Mouse (Mus musculus): ENCODE measurements around the gene Wnt10b. TPM values are rescaled to one million over a fixed set of nuclear protein-coding genes. Genes with fewer than 3 reads are reported as not detected.

The Wnt10b gene
- polyA plus RNA-seq, 1 experiment from 2014 or later = 0.10 TPM

DNA sequence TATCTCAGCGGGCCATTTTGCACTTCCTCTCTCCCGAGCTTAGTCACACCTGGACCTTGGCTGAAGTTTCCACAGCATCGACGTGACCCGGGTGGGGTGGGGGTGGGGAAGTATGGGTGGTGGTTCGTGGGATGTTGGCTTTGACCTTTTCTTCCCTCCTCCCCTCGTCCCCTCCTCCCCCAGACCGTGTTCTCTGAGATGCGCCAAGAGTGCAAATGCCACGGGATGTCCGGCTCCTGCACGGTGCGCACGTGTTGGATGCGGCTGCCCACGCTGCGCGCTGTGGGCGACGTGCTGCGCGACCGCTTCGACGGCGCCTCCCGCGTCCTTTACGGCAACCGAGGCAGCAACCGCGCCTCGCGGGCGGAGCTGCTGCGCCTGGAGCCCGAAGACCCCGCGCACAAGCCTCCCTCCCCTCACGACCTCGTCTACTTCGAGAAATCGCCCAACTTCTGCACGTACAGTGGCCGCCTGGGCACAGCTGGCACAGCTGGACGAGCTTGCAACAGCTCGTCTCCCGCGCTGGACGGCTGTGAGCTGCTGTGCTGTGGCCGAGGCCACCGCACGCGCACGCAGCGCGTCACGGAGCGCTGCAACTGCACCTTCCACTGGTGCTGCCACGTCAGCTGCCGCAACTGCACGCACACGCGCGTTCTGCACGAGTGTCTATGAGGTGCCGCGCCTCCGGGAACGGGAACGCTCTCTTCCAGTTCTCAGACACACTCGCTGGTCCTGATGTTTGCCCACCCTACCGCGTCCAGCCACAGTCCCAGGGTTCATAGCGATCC, 14.5 kb upstream of the Wnt10b start:
- Histone ChIP-seq H3K9me3 (no peaks in the 10 kb centered on the region), H3K4me3 (peak overlapping the region; percentile 16; the same call in 1 of the 2 replicates), H3K27ac (no peak overlapping the region), H3K4me2 (peak overlapping the region; percentile 39; the same call in 1 of the 2 replicates), H3K36me3 (no peaks in the 10 kb centered on the region), H3K27me3 (peaks cover 99% of the 10 kb centered on the region), H3K4me1 (peaks cover 32% of the 10 kb centered on the region), H3K9ac (no peak overlapping the region)
- no peak for ATAC-seq (ENCODE audit: borderline replicate concordance, extremely low read depth, low FRiP score, low TSS enrichment)
- 2% methylated on average over 70 of the region's 75 CpGs for WGBS

GRCm38 (mm10) chr15:98791771-98792170, 13.8 kb upstream of the Wnt10b start:
- ATAC-seq (ENCODE audit: borderline replicate concordance, extremely low read depth, low FRiP score, low TSS enrichment) = no peak
- H3K36me3 ChIP-seq = no peaks in the 10 kb centered on the region
- H3K9ac ChIP-seq = no peak overlapping the region
- H3K27ac ChIP-seq = no peak overlapping the region
- no peak overlapping the region for H3K4me2 ChIP-seq
- WGBS = 1% methylated on average over 23 of the region's 23 CpGs
- H3K4me3 ChIP-seq = no peak overlapping the region
- no peaks in the 10 kb centered on the region for H3K9me3 ChIP-seq
- H3K27me3 ChIP-seq = peaks cover 100% of the 10 kb centered on the region
- H3K4me1 ChIP-seq = peaks cover 32% of the 10 kb centered on the region

GRCm38 (mm10) chr15:98791221-98791620, 13.3 kb upstream of the Wnt10b start:
- Histone ChIP-seq H3K4me2 (peak overlapping the region; percentile 29), H3K4me1 (peaks cover 32% of the 10 kb centered on the region), H3K4me3 (peak overlapping the region; percentile 17), H3K27me3 (peaks cover 100% of the 10 kb centered on the region), H3K9me3 (no peaks in the 10 kb centered on the region), H3K27ac (no peak overlapping the region), H3K9ac (no peak overlapping the region), H3K36me3 (no peaks in the 10 kb centered on the region)
- ATAC-seq (ENCODE audit: borderline replicate concordance, extremely low read depth, low FRiP score, low TSS enrichment) = no peak
- WGBS = 0% methylated on average over 12 of the region's 12 CpGs

GRCm38 (mm10) chr15:98790761-98791160, 12.8 kb upstream of the Wnt10b start:
- Histone ChIP-seq H3K4me2 (peak overlapping the region; percentile 29), H3K9ac (no peak overlapping the region), H3K4me1 (peaks cover 32% of the 10 kb centered on the region), H3K27ac (no peak overlapping the region), H3K27me3 (peaks cover 97% of the 10 kb centered on the region), H3K4me3 (peak overlapping the region; percentile 17), H3K9me3 (0 out of 2 replicates have a peak, but pooled peaks cover 3% of the 10 kb centered on the region), H3K36me3 (no peaks in the 10 kb centered on the region)
- ATAC-seq (ENCODE audit: borderline replicate concordance, extremely low read depth, low FRiP score, low TSS enrichment) = no peak
- under 1% methylated on average over 23 of the region's 23 CpGs for WGBS

DNA sequence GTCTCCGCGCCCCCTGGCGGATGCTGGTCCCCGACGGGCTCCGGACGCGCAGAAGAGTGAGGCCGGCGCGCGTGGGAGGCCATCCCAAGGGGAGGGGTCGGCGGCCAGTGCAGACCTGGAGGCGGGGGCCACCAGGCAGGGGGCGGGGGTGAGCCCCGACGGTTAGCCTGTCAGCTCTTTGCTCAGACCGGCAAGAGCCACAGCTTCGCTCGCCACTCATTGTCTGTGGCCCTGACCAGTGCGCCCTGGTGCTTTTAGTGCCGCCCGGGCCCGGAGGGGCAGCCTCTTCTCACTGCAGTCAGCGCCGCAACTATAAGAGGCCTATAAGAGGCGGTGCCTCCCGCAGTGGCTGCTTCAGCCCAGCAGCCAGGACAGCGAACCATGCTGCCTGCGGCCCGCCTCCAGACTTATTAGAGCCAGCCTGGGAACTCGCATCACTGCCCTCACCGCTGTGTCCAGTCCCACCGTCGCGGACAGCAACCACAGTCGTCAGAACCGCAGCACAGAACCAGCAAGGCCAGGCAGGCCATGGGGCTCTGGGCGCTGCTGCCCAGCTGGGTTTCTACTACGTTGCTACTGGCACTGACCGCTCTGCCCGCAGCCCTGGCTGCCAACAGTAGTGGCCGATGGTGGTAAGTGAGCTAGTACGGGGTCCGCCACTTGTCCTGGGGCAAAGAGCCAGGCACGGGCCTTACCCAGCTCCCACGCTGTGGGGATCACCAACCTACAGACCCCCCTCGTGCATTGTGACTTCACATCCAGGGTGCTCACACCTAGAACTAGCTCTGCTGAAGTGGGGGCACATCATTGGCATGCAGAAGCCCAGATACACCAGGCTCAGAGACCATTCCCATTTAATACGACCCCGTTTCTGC, 11.9 kb upstream of the Wnt10b start, which contains the start of gene Wnt1:
Wnt1 (plus strand) TSS at position 197 of the 875 bp plus-strand sequence.
- Histone ChIP-seq H3K4me2 (peak within 1 kb of the TSS; percentile 39), H3K9ac (no peak within 1 kb of the TSS), H3K9me3 (0 out of 2 replicates have a peak, but pooled peaks cover 5% of the 10 kb centered on the region), H3K4me1 (peaks cover 32% of the 10 kb centered on the region), H3K27ac (no peak within 1 kb of the TSS), H3K27me3 (peaks cover 88% of the 10 kb centered on the region), H3K4me3 (peak within 1 kb of the TSS; percentile 17), H3K36me3 (no peaks in the 10 kb centered on the region)
- 3% methylated on average over 51 of the region's 51 CpGs for WGBS
- no peak for ATAC-seq (ENCODE audit: borderline replicate concordance, extremely low read depth, low FRiP score, low TSS enrichment)

GRCm38 (mm10) chr15:98788972-98789660, 11.2 kb upstream of the Wnt10b start:
- Histone ChIP-seq H3K27ac (no peak overlapping the region), H3K9ac (no peak overlapping the region), H3K4me3 (0 out of 2 replicates have a peak overlapping the region, but pooled peaks have one; percentile 1), H3K4me2 (peak overlapping the region; percentile 39), H3K4me1 (peaks cover 32% of the 10 kb centered on the region), H3K27me3 (peaks cover 80% of the 10 kb centered on the region), H3K36me3 (no peaks in the 10 kb centered on the region), H3K9me3 (0 out of 2 replicates have a peak, but pooled peaks cover 5% of the 10 kb centered on the region)
- WGBS = 11% methylated on average over 24 of the region's 24 CpGs
- no peak for ATAC-seq (ENCODE audit: borderline replicate concordance, extremely low read depth, low FRiP score, low TSS enrichment)

DNA sequence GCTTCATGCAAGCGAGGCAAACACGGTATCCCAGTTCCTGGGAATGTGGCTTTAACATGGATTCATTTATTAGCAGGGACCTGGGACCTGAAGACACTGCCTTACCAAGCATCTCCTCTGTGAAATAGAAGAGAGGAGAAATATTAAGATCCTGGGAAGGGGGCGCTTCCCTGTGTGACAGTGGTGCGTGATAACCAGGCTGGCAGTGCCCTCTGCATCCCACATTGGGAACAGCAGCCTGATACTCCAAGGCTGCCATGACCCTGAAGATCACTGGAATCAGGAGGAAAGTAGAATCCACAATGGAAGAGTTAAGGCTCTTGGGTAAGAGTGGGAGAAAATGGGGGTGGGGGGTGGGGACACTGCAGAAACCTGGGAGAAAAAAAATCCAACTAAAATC, 10.0 kb upstream of the Wnt10b start:
- no peak overlapping the region for H3K4me2 ChIP-seq
- peaks cover 27% of the 10 kb centered on the region for H3K4me1 ChIP-seq
- H3K27ac ChIP-seq = no peak overlapping the region
- 27% methylated on average over 4 of the region's 4 CpGs for WGBS
- H3K36me3 ChIP-seq = no peaks in the 10 kb centered on the region
- H3K27me3 ChIP-seq = peaks cover 72% of the 10 kb centered on the region
- ATAC-seq (ENCODE audit: borderline replicate concordance, extremely low read depth, low FRiP score, low TSS enrichment) = no peak
- H3K9ac ChIP-seq = no peak overlapping the region
- H3K9me3 ChIP-seq = 0 out of 2 replicates have a peak, but pooled peaks cover 5% of the 10 kb centered on the region
- no peak overlapping the region for H3K4me3 ChIP-seq

- peaks cover 13% of the 10 kb centered on the region for H3K4me1 ChIP-seq
- no peak overlapping the region for H3K4me3 ChIP-seq
- H3K9ac ChIP-seq = no peak overlapping the region
- H3K9me3 ChIP-seq = 0 out of 2 replicates have a peak, but pooled peaks cover 5% of the 10 kb centered on the region
- no peak overlapping the region for H3K27ac ChIP-seq
- no peaks in the 10 kb centered on the region for H3K36me3 ChIP-seq
- H3K27me3 ChIP-seq = peaks cover 69% of the 10 kb centered on the region
- WGBS = 33% methylated on average over 7 of the region's 7 CpGs
- H3K4me2 ChIP-seq = no peak overlapping the region
- ATAC-seq (ENCODE audit: borderline replicate concordance, extremely low read depth, low FRiP score, low TSS enrichment) = no peak
Observed at GRCm38 (mm10) chr15:98785744-98786143, 7.8 kb upstream of the Wnt10b start.

DNA sequence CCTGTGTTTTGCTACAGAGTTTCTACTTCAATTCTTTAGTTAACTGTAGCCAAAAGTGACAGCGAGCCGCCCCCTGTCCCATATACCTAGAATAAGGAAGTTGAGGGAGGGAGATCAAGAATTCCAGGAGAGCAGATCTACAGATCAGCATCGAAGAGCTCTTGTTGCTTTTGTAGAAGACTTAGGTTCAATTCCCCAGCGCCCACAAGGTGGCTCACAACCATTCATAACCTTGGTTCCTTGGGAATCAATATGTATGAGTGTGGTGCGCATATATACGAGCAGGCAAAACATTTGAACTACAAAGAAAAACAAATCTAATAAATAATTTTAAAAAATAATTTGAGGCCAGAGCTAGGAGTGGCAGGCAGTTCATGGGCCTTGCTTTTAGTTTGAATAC, 3.2 kb upstream of the Wnt10b start:
- no peaks in the 10 kb centered on the region for H3K36me3 ChIP-seq
- 32% methylated on average over 6 of the region's 6 CpGs for WGBS
- H3K4me3 ChIP-seq = no peak overlapping the region
- H3K9ac ChIP-seq = no peak overlapping the region
- H3K4me1 ChIP-seq = peaks cover 23% of the 10 kb centered on the region
- no peak for ATAC-seq (ENCODE audit: borderline replicate concordance, extremely low read depth, low FRiP score, low TSS enrichment)
- peaks cover 69% of the 10 kb centered on the region for H3K27me3 ChIP-seq
- 0 out of 2 replicates have a peak, but pooled peaks cover 5% of the 10 kb centered on the region for H3K9me3 ChIP-seq
- no peak overlapping the region for H3K4me2 ChIP-seq
- H3K27ac ChIP-seq = no peak overlapping the region

GRCm38 (mm10) chr15:98780573-98780972, 2.6 kb upstream of the Wnt10b start:
- WGBS = 4% methylated on average over 13 of the region's 13 CpGs
- ATAC-seq (ENCODE audit: borderline replicate concordance, extremely low read depth, low FRiP score, low TSS enrichment) = no peak

GRCm38 (mm10) chr15:98780075-98780474, 2.1 kb upstream of the Wnt10b start:
- Histone ChIP-seq H3K27ac (no peak overlapping the region), H3K9ac (no peak overlapping the region), H3K36me3 (no peaks in the 10 kb centered on the region), H3K4me2 (no peak overlapping the region), H3K4me1 (peaks cover 32% of the 10 kb centered on the region), H3K27me3 (peaks cover 79% of the 10 kb centered on the region), H3K9me3 (no peaks in the 10 kb centered on the region), H3K4me3 (no peak overlapping the region)
- no peak for ATAC-seq (ENCODE audit: borderline replicate concordance, extremely low read depth, low FRiP score, low TSS enrichment)
- WGBS = 3% methylated on average over 8 of the region's 8 CpGs

More at GRCm38 (mm10) chr15:98780573-98780972, 2.6 kb upstream of the Wnt10b start:
- Histone ChIP-seq H3K9ac (no peak overlapping the region), H3K27me3 (peaks cover 74% of the 10 kb centered on the region), H3K36me3 (no peaks in the 10 kb centered on the region), H3K4me1 (peaks cover 29% of the 10 kb centered on the region), H3K9me3 (0 out of 2 replicates have a peak, but pooled peaks cover under 1% of the 10 kb centered on the region), H3K27ac (no peak overlapping the region), H3K4me3 (no peak overlapping the region), H3K4me2 (no peak overlapping the region)

All from lung, embryonic 15.5 days (tissue).